Comparison of ENCODE assay signal across 11 mouse cellular contexts in genomic region chr9:90694051-90694645, GRCm38 (mm10).
DNase-seq lines count a peak whose midpoint lies in the region; ATAC-seq and TF ChIP-seq lines count a peak whose summit lies in the region.
"Had no signal": no experiment of that assay in that cellular context is flagged by ENCODE, and none has a peak within 500 bp of the region (broad histone marks: within the 10 kb centered on the region; RNA-seq: fewer than 3 reads in every experiment).

No protein-coding gene starts in this region.

- peak overlapping the region; percentile 55 for H3K9ac ChIP-seq in hindbrain, embryonic 13.5 days
- no peak overlapping the region; the same call in 1 of the 2 replicates for H3K9ac ChIP-seq in midbrain, postnatal 0 days (replicated peaks; ENCODE audit: low read length, poor library complexity, severe bottlenecking)
- H3K9ac ChIP-seq: embryonic facial prominence, embryonic 15.5 days had no signal

- no peaks in the 10 kb centered on the region for H3K9me3 ChIP-seq in hindbrain, embryonic 13.5 days
- no peaks in the 10 kb centered on the region for H3K9me3 ChIP-seq in midbrain, postnatal 0 days (ENCODE audit: low read length)
- H3K9me3 ChIP-seq: embryonic facial prominence, embryonic 15.5 days had no signal

- peak; percentile 65 for DNase-seq in cerebellum, adult 8-10 months
- peak; percentile 26 to 71 for DNase-seq in cerebellum, postnatal 36 days
- peak; percentile 51 for DNase-seq in midbrain, postnatal 0 days (ENCODE audit: low spot score)
- no peak for DNase-seq in layer of hippocampus, adult 8-10 months (ENCODE audit: low spot score in 2 of 2)
- DNase-seq: heart, postnatal 4 days; right cerebral cortex, postnatal 4 days had no signal

- H3K4me3 ChIP-seq in hindbrain, embryonic 13.5 days = no peak overlapping the region
- no peak overlapping the region for H3K4me3 ChIP-seq in midbrain, postnatal 0 days (ENCODE audit: low read depth, low read length)
- H3K4me3 ChIP-seq: embryonic facial prominence, embryonic 15.5 days had no signal

- no peak for TF ChIP-seq CTCF in midbrain, postnatal 0 days (IDR thresholded peaks at IDR 0.05)

- 44% methylated on average over 13 of the region's 13 CpGs for WGBS in hindbrain, embryonic 13.5 days
- 26% methylated on average over 13 of the region's 13 CpGs for WGBS in midbrain, postnatal 0 days

- no peaks in the 10 kb centered on the region for H3K36me3 ChIP-seq in hindbrain, embryonic 13.5 days
- no peaks in the 10 kb centered on the region for H3K36me3 ChIP-seq in midbrain, postnatal 0 days (ENCODE audit: insufficient read depth, low read length)
- H3K36me3 ChIP-seq: embryonic facial prominence, embryonic 15.5 days had no signal

- H3K4me1 ChIP-seq in hindbrain, embryonic 13.5 days (replicated peaks) = peaks cover 14% of the 10 kb centered on the region; the same call in 1 of the 2 replicates
- no peaks in the 10 kb centered on the region for H3K4me1 ChIP-seq in midbrain, postnatal 0 days (ENCODE audit: insufficient read depth, low read length)
- H3K4me1 ChIP-seq: embryonic facial prominence, embryonic 15.5 days had no signal

- peak overlapping the region; percentile 71 for H3K27ac ChIP-seq in hindbrain, embryonic 13.5 days
- 0 out of 2 replicates have a peak overlapping the region, but pooled peaks have one; percentile 26 for H3K27ac ChIP-seq in midbrain, postnatal 0 days (ENCODE audit: low read depth, low read length)
- H3K27ac ChIP-seq: embryonic facial prominence, embryonic 15.5 days had no signal

- H3K4me2 ChIP-seq in hindbrain, embryonic 13.5 days = peak overlapping the region; percentile 35
- no peak overlapping the region; the same call in 1 of the 2 replicates for H3K4me2 ChIP-seq in midbrain, postnatal 0 days (ENCODE audit: low read depth, low read length, poor library complexity, severe bottlenecking)
- H3K4me2 ChIP-seq: embryonic facial prominence, embryonic 15.5 days; liver, embryonic 11.5 days had no signal

- peaks cover 34% of the 10 kb centered on the region for H3K27me3 ChIP-seq in hindbrain, embryonic 13.5 days
- peaks cover 37% of the 10 kb centered on the region for H3K27me3 ChIP-seq in midbrain, postnatal 0 days (ENCODE audit: insufficient read depth, low read length)
- H3K27me3 ChIP-seq: embryonic facial prominence, embryonic 15.5 days had no signal

- ATAC-seq in hindbrain, embryonic 13.5 days (ENCODE audit: low FRiP score) = no peak
- ATAC-seq in midbrain, postnatal 0 days (ENCODE audit: low FRiP score) = no peak
- ATAC-seq in megakaryocyte progenitor cell, adult 5-6 weeks (replicated peaks; ENCODE audit: poor library complexity) = no peak
- no peak for ATAC-seq in megakaryocyte-erythroid progenitor cell, adult 5-6 weeks (replicated peaks; ENCODE audit: low FRiP score, low TSS enrichment, poor library complexity, severe bottlenecking)

Comparison
In these comparisons a context has a peak if more than half of its experiments do, and no peak if none do; other contexts are left out.
1. DNase-seq: peak in cerebellum, adult 8-10 months (single experiment), cerebellum, postnatal 36 days (2 of 2) and midbrain, postnatal 0 days (single experiment); none in layer of hippocampus, adult 8-10 months (0 of 2).